Mouse (Mus musculus) brain, embryonic 14.5 days (tissue): ENCODE results near the gene Dpp8. TPM values are rescaled to one million over a fixed set of nuclear protein-coding genes. Genes with fewer than 3 reads are reported as not detected.

Experiments used
- DNase-seq: peaks from one replicate; pipeline ENCODE4 v3.0.0-alpha.2; 2011; ENCODE audit warnings: low read depth
- CTCF ChIP-seq: fragments of 200-500 bp; IDR thresholded peaks from 2 replicates; pipeline ENCODE4 v1.5.1; 2012; ENCODE audit warnings: inconsistent platforms, mild to moderate bottlenecking, moderate library complexity, borderline replicate concordance; ENCODE audit not compliant: insufficient read depth, insufficient read length; ENCODE audit errors: extremely low read depth
- POLR2A ChIP-seq: fragments of 200-500 bp; IDR thresholded peaks from 2 replicates; pipeline ENCODE4 v1.6.1; 2012; ENCODE audit warnings: mild to moderate bottlenecking, inconsistent platforms, borderline replicate concordance; ENCODE audit not compliant: poor library complexity, insufficient read depth, insufficient read length, severe bottlenecking; ENCODE audit errors: extremely low read depth
- polyA plus RNA-seq: library from polyadenylated mRNA; depleted of rRNA; stranded (reverse); fragments of >200 nt; gene quantifications from 2 replicates; pipeline ENCODE4 v1.2.3, GENCODE M21; 2012

Dpp8 gene
- polyA plus RNA-seq, 1 experiment, result 58.3 TPM

DNA sequence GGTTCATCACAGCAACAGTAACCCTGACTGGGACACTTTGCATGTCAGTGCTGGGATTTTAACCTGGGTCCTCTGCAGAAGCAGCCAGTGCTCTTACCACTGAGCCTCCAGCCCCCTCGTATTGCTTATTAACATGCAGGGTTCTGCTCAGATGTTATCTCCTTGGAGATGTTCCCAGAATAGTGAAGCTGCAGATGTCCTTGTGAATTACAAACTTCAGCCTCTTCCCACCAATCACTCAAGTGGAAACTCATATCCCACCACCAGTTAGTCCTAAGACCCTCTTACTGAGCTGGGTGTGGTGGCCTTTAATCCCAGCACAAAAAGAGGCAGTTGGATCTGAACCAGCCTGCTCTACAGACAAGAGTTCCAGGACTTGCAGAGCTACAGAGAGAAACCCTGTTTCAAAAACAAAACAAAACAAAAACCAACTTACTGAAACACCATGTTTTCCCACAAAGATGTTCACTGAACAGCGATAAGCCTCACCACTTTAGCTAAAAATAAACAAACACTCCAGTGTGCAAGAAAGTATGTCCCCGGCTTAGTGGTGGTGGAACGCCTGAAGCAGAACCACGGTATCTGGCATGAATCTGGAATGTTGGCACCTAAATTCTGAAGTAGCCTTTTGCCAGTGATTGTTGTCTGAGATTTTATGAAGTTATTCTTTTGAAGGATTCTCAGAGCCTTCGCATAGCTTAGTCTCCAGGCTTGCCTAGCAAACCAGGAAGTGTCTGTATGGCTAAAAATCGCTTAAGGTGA, 16.6 kb upstream of the Dpp8 start:
- peak; percentile 41 for DNase-seq
- TF ChIP-seq CTCF (no peak), POLR2A (no peak)

DNA sequence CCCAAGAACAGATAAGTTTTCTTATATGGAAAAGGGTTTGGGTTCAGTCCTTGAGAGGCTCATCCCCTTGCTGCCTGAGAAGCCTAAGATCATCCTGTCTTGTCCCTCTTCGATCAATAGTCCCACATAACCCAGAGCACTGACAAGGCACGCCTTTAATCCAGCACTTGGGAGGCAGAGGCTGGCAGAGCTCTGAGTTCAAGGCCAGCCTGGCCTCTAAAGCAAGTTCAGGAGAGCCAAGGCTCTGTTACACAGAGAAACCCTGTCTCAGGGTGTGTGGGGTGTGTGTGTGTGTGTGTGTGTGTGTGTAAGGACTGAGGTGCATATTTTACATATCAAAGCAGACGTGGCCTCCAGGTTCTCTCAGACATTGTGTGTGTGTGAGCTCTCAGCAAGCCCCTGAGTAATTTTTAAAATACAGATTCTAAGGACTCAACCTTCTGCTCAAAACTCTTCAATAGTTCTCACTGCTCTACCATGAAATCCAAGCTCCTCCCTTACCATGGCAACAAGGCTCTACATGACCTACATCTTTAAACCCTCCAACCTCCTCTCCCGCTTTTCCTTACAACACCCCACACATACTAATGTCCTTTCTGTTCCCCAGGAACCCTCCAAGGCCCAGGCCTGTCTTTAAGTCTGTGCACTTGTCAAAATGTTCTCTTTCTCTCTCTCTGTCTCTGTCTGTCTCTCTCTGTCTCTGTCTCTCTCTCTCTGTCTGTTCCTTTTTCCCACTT, 15.8 kb upstream of the Dpp8 start:
- no peak for TF ChIP-seq POLR2A
- no peak for TF ChIP-seq CTCF
- DNase-seq, result peak; percentile 68

- no peak for TF ChIP-seq POLR2A
- no peak for TF ChIP-seq CTCF
- DNase-seq, result no peak
Measured at GRCm38 (mm10) chr9:65016978-65017827, 15.0 kb upstream of the Dpp8 start.

GRCm38 (mm10) chr9:65017896-65018295, 14.3 kb upstream of the Dpp8 start:
- DNase-seq, result no peak
- TF ChIP-seq CTCF (no peak), POLR2A (no peak)

- DNase-seq, result no peak
- no peak for TF ChIP-seq CTCF
- TF ChIP-seq POLR2A, result no peak
Measured at GRCm38 (mm10) chr9:65018588-65019121, 13.6 kb upstream of the Dpp8 start.

DNA sequence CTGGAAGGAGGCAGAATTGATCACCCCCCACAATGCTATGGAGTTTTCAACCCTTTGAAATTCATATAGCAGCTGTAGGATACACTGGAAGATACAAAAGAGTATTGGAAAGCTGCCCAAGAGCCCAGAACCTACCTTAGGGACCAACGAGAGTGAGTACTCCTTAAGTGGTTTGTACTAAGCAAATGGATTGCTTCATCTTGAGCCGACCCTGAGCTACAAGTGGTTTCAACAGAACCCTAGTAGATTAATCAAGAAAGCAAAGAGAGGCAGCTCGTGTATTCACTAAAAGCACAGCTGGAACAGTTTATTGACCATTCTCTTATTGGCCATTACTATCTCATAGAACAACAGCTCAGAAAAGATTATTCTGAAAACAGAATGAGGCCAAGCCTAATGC, 13.1 kb upstream of the Dpp8 start:
- no peak for DNase-seq
- TF ChIP-seq CTCF, result no peak
- TF ChIP-seq POLR2A, result no peak

DNA sequence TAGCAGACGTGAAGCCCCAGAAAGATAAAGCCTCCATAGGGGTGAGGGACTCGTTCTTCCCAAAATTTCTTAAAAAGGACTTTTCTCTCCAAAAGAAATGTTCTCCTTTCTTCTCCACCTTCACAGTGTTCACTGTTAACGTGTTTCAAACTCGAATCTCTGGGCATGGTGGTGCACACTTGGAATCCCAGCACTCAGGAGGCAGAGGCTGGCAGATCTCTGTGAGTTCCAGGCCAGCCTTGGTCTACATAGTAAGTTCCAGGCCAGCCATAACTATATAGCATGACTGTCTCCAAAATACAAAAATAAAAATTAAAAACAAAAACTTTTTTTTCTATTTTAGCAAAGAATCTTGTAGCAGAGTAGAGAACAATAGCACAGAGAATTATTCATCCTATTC, 12.1 kb upstream of the Dpp8 start:
- no peak for TF ChIP-seq CTCF
- TF ChIP-seq POLR2A, result no peak
- DNase-seq, result no peak

- DNase-seq, result peak; percentile 97
- TF ChIP-seq POLR2A (peak; percentile 96), CTCF (no peak)
Measured at GRCm38 (mm10) chr9:65020991-65021886, 11.0 kb upstream of the Dpp8 start, which contains the start of gene Hacd3. Gene Hacd3 (minus strand): TSS chr9:65021693.

GRCm38 (mm10) chr9:65021887-65022579, 10.2 kb upstream of the Dpp8 start:
- TF ChIP-seq CTCF (no peak), POLR2A (no peak)
- no peak for DNase-seq
